Mouse (Mus musculus) megakaryocyte, embryonic 14.5 days (primary cell): ENCODE results near the gene L3hypdh.

ENCODE experiments used
- FLI1 ChIP-seq: IDR thresholded peaks from 2 replicates; pipeline ENCODE4 v1.6.1; 2012; ENCODE audit warnings: low read length, inconsistent platforms, mixed read lengths
- GATA1 ChIP-seq: IDR thresholded peaks from 3 replicates; pipeline ENCODE4 v1.6.1; 2012; ENCODE audit warnings: mixed read lengths, low read length, inconsistent platforms, borderline replicate concordance

DNA sequence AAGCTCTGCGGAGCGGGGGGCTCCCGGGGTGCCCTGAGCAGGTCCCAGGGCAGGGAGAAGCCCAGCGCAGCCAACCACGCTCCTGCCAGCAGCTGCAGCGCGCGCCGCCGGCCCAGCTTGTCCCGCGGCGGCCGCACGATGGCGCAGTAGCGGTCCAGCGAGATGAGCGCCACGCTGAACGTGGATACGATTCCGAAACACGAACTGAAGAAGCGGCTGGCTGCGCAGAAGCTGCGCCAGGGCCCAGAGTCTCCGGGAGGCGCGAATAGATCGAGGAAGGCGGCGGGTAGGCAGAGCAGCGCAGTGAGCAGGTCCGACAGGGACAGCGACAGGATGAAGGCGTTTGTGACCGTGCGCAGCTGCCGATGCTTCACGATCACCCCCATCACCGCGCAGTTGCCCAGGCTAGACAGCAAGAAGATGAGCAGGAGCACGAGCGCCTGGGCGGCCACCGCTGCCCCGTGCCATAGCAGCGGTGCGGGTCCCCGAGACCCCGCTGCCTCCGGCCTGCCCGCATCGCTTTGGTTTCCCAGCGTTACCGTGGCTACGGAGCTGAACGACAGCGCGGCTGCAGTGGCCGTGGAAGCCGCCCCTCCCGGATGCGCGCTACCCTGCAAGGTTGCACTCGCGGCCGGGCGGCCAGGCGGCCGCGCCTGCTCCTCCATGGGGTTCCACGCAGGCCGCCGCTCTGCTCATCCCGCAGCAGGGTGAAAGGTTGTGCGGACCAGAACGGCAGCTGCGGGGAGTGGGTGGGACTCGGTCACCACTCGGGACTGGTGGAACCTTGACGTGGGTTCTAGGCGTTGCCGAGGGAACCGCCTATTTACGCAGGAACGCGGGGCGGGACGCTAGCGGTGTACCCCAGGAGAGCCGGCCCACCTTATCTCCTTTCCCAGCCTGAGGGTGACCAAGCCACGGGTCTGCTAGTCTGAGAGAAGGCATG lies 14.6 kb downstream of the L3hypdh start, which contains the start of gene Gpr135:
- TF ChIP-seq GATA1 (no peak), FLI1 (no peak)
